Mouse (Mus musculus): ENCODE results near the gene Rab42.

DNA sequence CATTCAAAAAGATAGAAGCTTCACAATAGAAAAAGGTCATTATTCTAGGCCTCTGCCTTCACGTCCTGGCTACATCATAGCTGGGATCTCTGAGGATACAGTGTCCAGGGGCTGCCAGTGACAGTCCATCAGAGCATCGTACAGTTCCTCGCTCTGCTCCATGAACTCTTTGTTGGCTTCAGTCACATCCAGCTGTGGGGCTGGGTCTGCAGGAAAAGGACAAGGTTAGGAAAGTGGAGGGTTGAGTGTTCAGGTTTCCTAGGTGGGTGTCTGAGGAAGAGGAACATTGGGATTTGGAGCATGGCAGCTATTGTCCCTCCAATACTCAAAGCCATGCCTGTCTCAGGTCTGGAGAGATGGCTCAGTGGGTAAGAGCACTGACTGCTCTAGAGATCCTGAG lies 8.6 kb upstream of the Rab42 start:
- TF ChIP-seq CTCF (IDR thresholded peaks at IDR 0.05; ENCODE audit: insufficient read depth, low read length) (no peak), POLR2A (IDR thresholded peaks at IDR 0.05; ENCODE audit: borderline replicate concordance, extremely low read depth, low read depth, low read length) (no peak)
